Mouse (Mus musculus): ENCODE data around the gene Nfkb2.

GRCm38 (mm10) chr19:46315752-46316610 is 11.9 kb downstream of the Nfkb2 start:
- no peak for TF ChIP-seq GATA1 (IDR thresholded peaks at IDR 0.05; ENCODE audit: borderline replicate concordance, low read length)
- TF ChIP-seq FLI1 (IDR thresholded peaks at IDR 0.05; ENCODE audit: low read length) = no peak

Measured in megakaryocyte, embryonic 14.5 days (primary cell).